ENCODE assay signal across 10 mouse cellular contexts in the genomic region with DNA sequence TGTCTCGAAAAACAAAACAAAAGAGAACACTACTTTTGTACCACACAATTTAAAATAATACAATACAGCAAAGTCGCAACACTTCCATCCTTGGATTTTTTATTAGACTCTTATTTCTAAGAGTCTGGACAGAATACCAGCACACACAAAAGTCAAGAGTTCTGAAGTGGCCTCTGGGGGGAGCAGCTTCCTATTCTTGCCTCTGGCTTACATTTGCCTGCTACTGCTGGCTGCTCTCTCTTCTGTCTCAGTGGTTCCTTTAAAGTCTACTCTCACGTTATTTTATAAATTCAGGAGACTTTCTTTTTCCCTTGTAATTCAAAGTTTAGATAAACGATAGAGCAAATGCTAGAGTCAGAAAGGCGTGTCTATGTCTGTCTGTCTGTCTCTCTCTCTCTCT.
DNase-seq lines count a peak whose midpoint lies in the region; ATAC-seq and TF ChIP-seq lines count a peak whose summit lies in the region.
"Had no signal": no experiment of that assay in that cellular context is flagged by ENCODE, and none has a peak within 500 bp of the region (broad histone marks: within the 10 kb centered on the region; RNA-seq: fewer than 3 reads in every experiment).

No protein-coding gene starts in this region.

- ATAC-seq in common myeloid progenitor, adult 5-6 weeks (replicated peaks; ENCODE audit: low read depth, poor library complexity, severe bottlenecking) = peak; percentile 58

- no peak overlapping the region for H3K4me3 ChIP-seq in gastrocnemius, adult 2 months
- H3K4me3 ChIP-seq: liver, embryonic 15.5 days had no signal

- no peak for DNase-seq in gastrocnemius, adult 2 months
- no peak for DNase-seq in gastrocnemius, adult 8-10 months (ENCODE audit: low spot score in 2 of 2)
- peak; percentile 44 for DNase-seq in kidney, postnatal 10 days
- DNase-seq in kidney, postnatal 14 days = no peak
- DNase-seq in lung, postnatal 36 days = peak; percentile 76
- DNase-seq in embryo, embryonic 11 days = no peak
- DNase-seq in retina, embryonic 14.5 days (ENCODE audit: low spot score) = no peak
- DNase-seq: thymus, adult 2 months had no signal

- intact Hi-C loops in gastrocnemius, adult 2 months (cut with DNase I) = loop anchor here (5.0 kb wide), 1 partner anchor 760 kb away; no protein-coding TSS in a partner anchor

- TF ChIP-seq CTCF in gastrocnemius, adult 2 months (IDR thresholded peaks at IDR 0.05) = peak; percentile 43

- peak overlapping the region; percentile 75 for H3K27ac ChIP-seq in gastrocnemius, adult 2 months
- H3K27ac ChIP-seq: liver, embryonic 15.5 days had no signal

Comparison
In these comparisons a context has a peak if more than half of its experiments do, and no peak if none do; other contexts are left out.
1. DNase-seq: peak in kidney, postnatal 10 days (single experiment) and lung, postnatal 36 days (single experiment); none in gastrocnemius, adult 2 months (single experiment), gastrocnemius, adult 8-10 months (0 of 2), kidney, postnatal 14 days (single experiment), embryo, embryonic 11 days (single experiment) and retina, embryonic 14.5 days (single experiment).